Mouse (Mus musculus) cerebellum, adult 2 months (tissue): ENCODE results near the gene Pusl1. TPM values are rescaled to one million over a fixed set of nuclear protein-coding genes. Genes with fewer than 3 reads are reported as not detected.

Experiments
- DNase-seq, 2 experiments: peaks; one replicate each; pipeline ENCODE4 v3.0.0; 2021
- H3K27ac ChIP-seq: fragments of 200-500 bp; 2 replicates; pipeline ENCODE4 v1.5.1; 2012; ENCODE audit warnings: low read length, control low read depth, inconsistent platforms; ENCODE audit not compliant: insufficient read depth
- H3K27me3 ChIP-seq: fragments of 200-500 bp; 2 replicates; pipeline ENCODE4 v1.6.1; 2012; ENCODE audit warnings: inconsistent platforms, mild to moderate bottlenecking, low read length, moderate library complexity; ENCODE audit not compliant: control insufficient read depth, insufficient read depth
- H3K4me1 ChIP-seq: fragments of 200-500 bp; 2 replicates; pipeline ENCODE4 v1.6.1; 2011; ENCODE audit warnings: low read length; ENCODE audit not compliant: control insufficient read depth, insufficient read depth
- H3K4me3 ChIP-seq: fragments of 200-500 bp; replicated peaks from 2 replicates; pipeline ENCODE3; 2011; ENCODE audit warnings: mild to moderate bottlenecking, low read depth, low read length, control low read depth; ENCODE audit not compliant: insufficient read depth
- CTCF ChIP-seq: fragments of 200-500 bp; IDR thresholded peaks from 2 replicates; pipeline ENCODE4 v1.5.1; 2011; ENCODE audit warnings: low read depth, mild to moderate bottlenecking, control low read depth, low read length, moderate library complexity, borderline replicate concordance; ENCODE audit not compliant: insufficient read depth
- POLR2A ChIP-seq: fragments of 200-500 bp; IDR thresholded peaks from 2 replicates; pipeline ENCODE4 v1.6.1; 2011; ENCODE audit warnings: low read length, control low read depth, borderline replicate concordance; ENCODE audit not compliant: insufficient read depth
- WGBS: fragments of 180-500 bp; shearing (Covaris S2); methylation state at CpG from one replicate; pipeline ENCODE4 v1.1.7; 2018; 5-methylcytosine and 5-hydroxymethylcytosine counted together
- polyA plus RNA-seq: library from polyadenylated mRNA; depleted of rRNA; stranded (reverse); fragments of >200 nt; gene quantifications from 2 replicates; pipeline ENCODE4 v1.2.3, GENCODE M21; 2012

Pusl1 gene
- polyA plus RNA-seq, 1 experiment: 69.9 TPM

- no peaks in the 10 kb centered on the region for H3K27me3 ChIP-seq
- peak; percentile 2 to 9 for DNase-seq
- TF ChIP-seq POLR2A (no peak), CTCF (no peak)
Measured at GRCm38 (mm10) chr4:155903246-155903645, 11.7 kb upstream of the Pusl1 start.

GRCm38 (mm10) chr4:155901205-155901604 lies 9.6 kb upstream of the Pusl1 start:
- no peak overlapping the region for H3K4me3 ChIP-seq
- no peaks in the 10 kb centered on the region for H3K27me3 ChIP-seq
- TF ChIP-seq POLR2A (no peak), CTCF (no peak)
- WGBS: 7% methylated on average over 3 of the region's 3 CpGs
- H3K4me1 ChIP-seq: peaks cover 26% of the 10 kb centered on the region
- DNase-seq: peak; percentile 23 to 55
- no peak overlapping the region for H3K27ac ChIP-seq

More at GRCm38 (mm10) chr4:155903246-155903645, 11.7 kb upstream of the Pusl1 start:
- Histone ChIP-seq H3K4me3 (no peak overlapping the region), H3K27ac (no peak overlapping the region), H3K4me1 (peaks cover 19% of the 10 kb centered on the region)
- WGBS: 94% methylated on average over 13 of the region's 13 CpGs

DNA sequence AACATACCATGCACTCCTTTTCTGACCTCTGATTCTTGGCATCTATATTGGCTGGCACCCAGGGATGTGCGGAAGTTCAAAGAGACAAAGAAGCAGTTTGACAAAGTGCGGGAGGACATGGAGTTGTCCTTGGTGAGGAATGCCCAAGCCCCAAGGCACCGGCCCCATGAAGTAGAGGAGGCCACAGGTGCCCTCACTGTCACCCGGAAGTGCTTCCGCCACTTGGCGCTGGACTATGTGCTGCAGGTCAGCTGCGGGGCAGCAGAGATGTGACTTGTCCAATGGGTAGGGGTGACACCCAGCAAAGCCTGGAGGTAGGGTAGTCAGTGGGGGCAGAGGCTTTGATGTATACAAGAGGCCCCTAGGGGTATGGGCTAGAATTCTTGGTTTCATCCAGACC lies 7.8 kb upstream of the Pusl1 start:
- no peak overlapping the region for H3K27ac ChIP-seq
- WGBS: 82% methylated on average over 7 of the region's 7 CpGs
- H3K27me3 ChIP-seq: no peaks in the 10 kb centered on the region
- no peak overlapping the region for H3K4me3 ChIP-seq
- H3K4me1 ChIP-seq: peaks cover 33% of the 10 kb centered on the region
- no peak for TF ChIP-seq CTCF
- DNase-seq: peak in 1 of 2 experiments; percentile 8

DNA sequence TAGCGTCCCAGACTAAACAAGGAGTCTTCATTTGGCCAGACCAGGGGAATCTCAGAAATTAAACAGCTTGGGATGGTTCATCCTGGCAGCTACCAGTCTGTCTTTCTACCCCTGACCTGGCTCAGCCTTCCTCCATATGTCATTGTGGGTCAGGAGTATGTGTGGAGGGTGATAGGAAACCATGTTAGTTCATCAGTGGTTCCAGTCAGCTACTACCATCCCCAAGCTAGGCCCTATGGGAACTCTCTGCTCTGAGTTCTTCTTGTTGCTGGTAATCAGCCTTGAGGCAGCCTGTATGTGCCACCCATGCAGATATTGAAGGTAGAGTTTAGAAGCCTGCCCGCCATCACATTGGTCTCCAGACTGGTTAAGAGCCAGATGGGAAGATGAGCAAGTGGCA lies 6.7 kb upstream of the Pusl1 start:
- peak in 1 of 2 experiments; percentile 10 for DNase-seq
- no peaks in the 10 kb centered on the region for H3K27me3 ChIP-seq
- no peak overlapping the region for H3K4me3 ChIP-seq
- peaks cover 42% of the 10 kb centered on the region for H3K4me1 ChIP-seq
- 37% methylated on average over 2 of the region's 2 CpGs for WGBS
- no peak overlapping the region for H3K27ac ChIP-seq
- TF ChIP-seq POLR2A (no peak), CTCF (no peak)

- Histone ChIP-seq H3K27me3 (no peaks in the 10 kb centered on the region), H3K27ac (no peak overlapping the region), H3K4me3 (no peak overlapping the region), H3K4me1 (peaks cover 44% of the 10 kb centered on the region)
- 95% methylated on average over 12 of the region's 12 CpGs for WGBS
- peak in 1 of 2 experiments; percentile 13 for DNase-seq
- TF ChIP-seq CTCF (no peak), POLR2A (no peak)
Measured at GRCm38 (mm10) chr4:155896461-155896860, 4.9 kb upstream of the Pusl1 start.

DNA sequence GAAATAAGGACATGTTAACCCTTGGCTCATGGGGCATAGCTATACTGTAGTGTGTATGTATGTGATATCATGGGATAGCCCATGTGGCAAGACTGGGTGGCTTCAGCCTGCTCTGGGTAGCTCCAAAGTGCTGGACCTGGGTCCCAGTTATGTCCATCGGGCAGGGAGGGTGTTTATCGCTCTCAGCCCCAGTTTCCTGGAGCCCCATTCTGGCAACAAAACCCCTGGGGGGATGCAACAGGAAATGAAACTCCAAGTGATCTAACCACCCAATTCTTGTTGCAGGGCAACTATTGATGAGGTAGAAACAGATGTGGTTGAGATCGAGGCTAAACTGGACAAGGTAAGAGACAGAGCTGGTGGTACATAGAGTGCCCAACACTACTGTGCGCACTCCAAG lies 4.2 kb upstream of the Pusl1 start:
- Histone ChIP-seq H3K4me3 (peak overlapping the region; percentile 83), H3K27me3 (no peaks in the 10 kb centered on the region), H3K27ac (peak overlapping the region; percentile 94), H3K4me1 (peaks cover 39% of the 10 kb centered on the region)
- peak in 1 of 2 experiments; percentile 13 for DNase-seq
- WGBS: 84% methylated on average over 4 of the region's 4 CpGs
- TF ChIP-seq CTCF: no peak
- TF ChIP-seq POLR2A: no peak

DNA sequence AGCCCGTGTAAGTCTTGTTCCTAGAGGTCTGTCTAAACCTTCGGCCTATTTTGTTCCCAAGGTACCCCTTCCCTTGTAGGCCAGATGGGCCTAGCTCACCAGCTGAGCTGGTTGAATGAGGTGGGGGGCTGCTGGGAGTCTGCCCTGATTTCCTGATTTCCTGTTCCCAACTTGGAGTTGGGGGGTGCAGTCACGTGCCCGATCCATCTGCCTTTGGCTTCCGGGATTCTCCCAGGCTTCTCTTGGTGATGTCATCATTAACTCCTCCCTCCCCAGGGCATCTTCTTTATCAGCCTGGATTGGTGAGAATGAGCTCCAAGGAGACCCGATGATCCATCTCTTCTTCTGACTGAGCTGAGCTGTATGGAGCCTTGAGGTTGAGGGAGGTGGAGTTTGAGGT lies 3.6 kb upstream of the Pusl1 start:
- peak; percentile 78 to 85 for DNase-seq
- Histone ChIP-seq H3K4me1 (peaks cover 37% of the 10 kb centered on the region), H3K27ac (peak overlapping the region; percentile 94), H3K27me3 (no peaks in the 10 kb centered on the region), H3K4me3 (peak overlapping the region; percentile 83)
- TF ChIP-seq CTCF: no peak
- no peak; the same call in 1 of the 2 replicates for TF ChIP-seq POLR2A
- WGBS: 3% methylated on average over 6 of the region's 6 CpGs

GRCm38 (mm10) chr4:155894311-155894881 lies 2.8 kb upstream of the Pusl1 start:
- peak overlapping the region; percentile 94 for H3K27ac ChIP-seq
- peak; percentile 43 to 60 for DNase-seq
- no peak for TF ChIP-seq POLR2A
- no peak for TF ChIP-seq CTCF
- no peaks in the 10 kb centered on the region for H3K27me3 ChIP-seq
- peak overlapping the region; percentile 83 for H3K4me3 ChIP-seq
- 2% methylated on average over 8 of the region's 8 CpGs for whole genome bisulfite sequencing
- peaks cover 33% of the 10 kb centered on the region for H3K4me1 ChIP-seq
